Mouse (Mus musculus): ENCODE results near the gene Fras1.

GRCm38 (mm10) chr5:96792422-96792821 is 418.7 kb downstream of the Fras1 start:
- TF ChIP-seq CTCF (IDR thresholded peaks at IDR 0.05; ENCODE audit: control insufficient read depth, insufficient read depth, insufficient replicate concordance, low read depth, low read length), result no peak
- TF ChIP-seq POLR2A (IDR thresholded peaks at IDR 0.05; ENCODE audit: control insufficient read depth, low read depth, low read length), result no peak

Measured in testis, adult 2 months (tissue).